Mouse (Mus musculus): Measurements from ENCODE around the gene Polr1c.

DNA sequence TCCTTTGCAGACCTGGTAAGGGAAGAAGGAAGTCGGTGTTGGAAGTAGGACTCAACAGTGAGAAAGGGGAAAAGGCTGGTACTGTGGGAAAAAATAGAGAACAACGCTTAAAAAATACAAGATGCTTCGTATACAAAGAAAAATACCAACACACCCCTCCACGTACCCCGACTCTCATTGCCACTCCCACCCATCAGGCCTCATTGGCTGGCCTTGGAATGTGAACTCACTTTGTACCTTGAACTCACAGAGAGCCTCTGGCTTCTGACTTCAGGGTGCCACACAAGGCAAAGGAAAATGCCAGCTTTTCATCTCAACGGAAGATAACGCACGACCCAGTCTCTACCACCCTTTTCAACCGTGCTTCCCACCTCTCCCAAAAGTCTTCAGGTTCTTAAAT lies 35.3 kb upstream of the Polr1c start:
- TF ChIP-seq POLR2A (IDR thresholded peaks at IDR 0.05; ENCODE audit: extremely low read depth, insufficient read depth, low read length) (no peak), CTCF (IDR thresholded peaks at IDR 0.05; ENCODE audit: low read depth, low read length) (no peak)

All from liver, adult 2 months (tissue).